Mouse (Mus musculus): ENCODE measurements around the gene Gns.

Gene Gns

GRCm38 (mm10) chr10:121429981-121430682, 65.2 kb downstream of the Gns start:
- in situ Hi-C loops (cut with MboI, MseI): loop anchor here (5.0 kb wide), 2 partner anchors 37 to 77 kb away; no protein-coding TSS in a partner anchor

- in situ Hi-C loops (cut with MboI, MseI): no loop called here
These were observed 66.1 kb downstream of the Gns start for GRCm38 (mm10) chr10:121430764-121431540.

- in situ Hi-C loops (cut with MboI, MseI): no loop called here
These were observed 67.2 kb downstream of the Gns start for GRCm38 (mm10) chr10:121432041-121432634.

- in situ Hi-C loops (cut with MboI, MseI): no loop called here
These were observed 67.9 kb downstream of the Gns start for GRCm38 (mm10) chr10:121432635-121433280.

- in situ Hi-C loops (cut with MboI, MseI): no loop called here
These were observed 69.7 kb downstream of the Gns start for GRCm38 (mm10) chr10:121434441-121435103.

GRCm38 (mm10) chr10:121435546-121436257, 70.8 kb downstream of the Gns start:
- in situ Hi-C loops (cut with MboI, MseI): no loop called here

- in situ Hi-C loops (cut with MboI, MseI): no loop called here
These were observed 71.4 kb downstream of the Gns start for GRCm38 (mm10) chr10:121436258-121436645.

- in situ Hi-C loops (cut with MboI, MseI): no loop called here
These were observed 71.8 kb downstream of the Gns start for GRCm38 (mm10) chr10:121436693-121437092.

GRCm38 (mm10) chr10:121438109-121438508, 73.2 kb downstream of the Gns start:
- in situ Hi-C loops (cut with MboI, MseI): no loop called here

- in situ Hi-C loops (cut with MboI, MseI): no loop called here
These were observed 74.4 kb downstream of the Gns start for GRCm38 (mm10) chr10:121439310-121439731.

GRCm38 (mm10) chr10:121443791-121444190, 78.9 kb downstream of the Gns start:
- in situ Hi-C loops (cut with MboI, MseI): no loop called here

GRCm38 (mm10) chr10:121444198-121444597, 79.3 kb downstream of the Gns start:
- in situ Hi-C loops (cut with MboI, MseI): no loop called here

GRCm38 (mm10) chr10:121445808-121446207, 80.9 kb downstream of the Gns start:
- in situ Hi-C loops (cut with MboI, MseI): no loop called here
